Mouse (Mus musculus) right cerebral cortex, postnatal 14 days (tissue): ENCODE results near the gene Ppfibp1.

Experiments used
- DNase-seq: peaks from one replicate; pipeline ENCODE4 v3.0.0; 2022

Gene Ppfibp1

DNA sequence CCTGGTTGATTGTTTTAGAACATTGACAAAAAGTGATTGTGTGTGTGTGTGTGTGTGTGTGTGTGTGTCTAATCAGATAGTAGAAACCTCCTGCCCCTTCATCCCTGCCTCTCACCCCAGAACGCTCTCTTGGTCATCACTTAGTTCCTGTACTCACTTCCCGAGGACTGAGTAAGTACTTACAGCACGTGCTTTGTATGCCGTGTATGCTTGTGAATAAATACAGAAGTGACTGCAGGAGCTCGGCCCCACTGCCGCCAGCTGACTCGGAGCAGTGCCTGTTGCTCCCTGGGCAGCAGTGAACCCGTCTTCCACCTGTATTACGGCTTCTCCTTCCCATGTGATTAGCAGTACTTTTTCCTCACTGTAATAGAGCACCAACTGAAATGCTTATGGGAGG lies 164.2 kb downstream of the Ppfibp1 start:
- DNase-seq, result no peak

DNA sequence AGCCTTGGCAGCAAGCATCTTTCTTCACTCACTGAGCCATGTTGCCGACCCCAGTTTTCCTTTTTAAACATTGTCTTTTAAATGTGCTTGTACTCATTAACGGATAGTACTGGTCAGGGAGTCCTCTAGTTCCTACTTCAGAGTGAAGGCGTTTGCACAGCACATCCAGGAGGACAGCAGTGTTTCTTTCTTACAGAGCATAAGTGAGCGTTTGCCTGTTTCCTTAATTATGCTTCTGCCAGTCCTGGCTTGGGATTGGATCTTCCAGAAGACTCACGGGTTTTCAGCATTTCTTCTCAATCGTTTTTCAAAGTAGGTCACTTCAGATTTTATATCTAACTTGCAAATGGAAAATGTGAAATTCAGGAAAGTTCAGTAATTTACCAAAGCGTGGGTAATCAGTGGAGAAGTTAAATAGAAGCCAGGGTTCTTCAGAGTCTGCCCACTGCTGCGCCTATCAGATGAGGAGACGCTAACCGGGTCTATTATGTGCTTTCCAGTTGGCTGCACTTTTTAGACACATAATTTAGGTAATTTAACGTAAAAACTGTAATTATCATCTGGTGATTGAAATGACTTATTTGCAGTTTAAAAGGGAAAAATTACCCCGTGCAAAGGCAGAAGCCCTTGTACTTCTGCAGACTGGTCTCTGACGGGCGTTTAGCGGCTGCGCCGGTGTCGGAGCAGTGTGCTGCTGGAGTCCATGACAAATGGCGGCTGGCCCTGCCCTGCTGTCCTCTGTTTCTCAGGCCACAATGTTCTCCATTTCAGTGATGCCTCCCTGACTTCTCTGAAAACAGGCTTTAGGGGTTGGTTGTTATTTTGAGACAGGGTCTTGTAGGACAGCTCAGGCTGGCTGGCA lies 165.7 kb downstream of the Ppfibp1 start:
- no peak for DNase-seq

GRCm38 (mm10) chr6:147055374-147055977 lies 167.2 kb downstream of the Ppfibp1 start:
- no peak for DNase-seq

- DNase-seq, result no peak
These were observed 171.0 kb downstream of the Ppfibp1 start for GRCm38 (mm10) chr6:147059326-147059725.

GRCm38 (mm10) chr6:147061630-147062029 lies 173.3 kb downstream of the Ppfibp1 start:
- no peak for DNase-seq

- no peak for DNase-seq
These were observed 173.7 kb downstream of the Ppfibp1 start for GRCm38 (mm10) chr6:147062034-147062433.

DNA sequence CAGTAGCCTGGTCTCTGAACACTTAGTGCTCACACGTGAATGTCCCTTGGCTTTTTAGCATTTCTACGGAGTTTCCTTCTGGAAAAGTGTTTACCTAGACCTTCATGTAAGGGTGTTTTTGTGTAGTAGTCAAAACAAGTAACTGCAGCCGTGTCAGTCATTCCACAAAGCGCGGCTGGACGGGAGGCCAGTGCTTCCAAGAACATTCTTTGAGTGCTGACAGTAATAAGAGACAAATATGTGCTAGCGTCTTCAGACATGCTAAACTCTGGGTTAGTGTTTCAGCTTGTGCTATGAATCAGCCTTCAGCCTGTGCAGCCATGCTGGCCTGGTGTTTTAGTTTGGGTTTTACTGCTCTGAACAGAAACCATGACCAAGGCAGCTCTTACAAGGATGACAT lies 174.4 kb downstream of the Ppfibp1 start:
- DNase-seq, result no peak

DNA sequence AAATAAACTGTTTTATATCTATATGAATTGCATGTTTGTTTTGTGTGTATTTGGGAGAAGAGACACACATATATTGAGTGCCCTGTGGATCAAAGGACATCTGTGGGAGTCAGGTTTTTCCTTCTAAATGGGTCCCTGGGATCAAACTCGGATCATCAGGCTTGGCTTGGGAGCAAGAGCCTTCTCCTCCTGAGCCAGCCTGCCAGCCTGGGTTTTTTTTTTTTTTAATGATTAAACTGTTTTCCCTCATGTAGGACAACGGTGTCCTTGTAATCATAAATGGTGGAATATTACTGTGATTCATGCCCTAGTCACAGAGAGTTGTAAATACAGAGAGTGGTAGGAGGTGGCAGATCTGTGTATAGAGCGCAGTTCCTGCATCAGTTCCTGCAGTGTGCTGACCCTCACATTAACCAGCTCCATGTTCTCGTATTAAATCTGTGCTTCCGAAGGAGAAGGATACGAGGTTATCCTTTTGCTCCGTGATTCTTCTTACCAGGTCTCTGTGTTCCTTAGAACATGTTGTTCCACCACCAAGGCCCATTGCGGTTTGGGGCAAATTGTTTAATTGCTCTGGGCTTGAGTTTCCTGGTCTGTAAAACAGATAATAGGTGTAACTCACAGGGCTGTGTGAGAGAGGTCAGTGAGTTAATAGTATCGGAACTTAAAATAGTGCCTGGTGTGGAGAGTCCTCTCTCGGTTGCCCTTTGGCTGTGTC lies 176.1 kb downstream of the Ppfibp1 start:
- DNase-seq, result no peak

DNA sequence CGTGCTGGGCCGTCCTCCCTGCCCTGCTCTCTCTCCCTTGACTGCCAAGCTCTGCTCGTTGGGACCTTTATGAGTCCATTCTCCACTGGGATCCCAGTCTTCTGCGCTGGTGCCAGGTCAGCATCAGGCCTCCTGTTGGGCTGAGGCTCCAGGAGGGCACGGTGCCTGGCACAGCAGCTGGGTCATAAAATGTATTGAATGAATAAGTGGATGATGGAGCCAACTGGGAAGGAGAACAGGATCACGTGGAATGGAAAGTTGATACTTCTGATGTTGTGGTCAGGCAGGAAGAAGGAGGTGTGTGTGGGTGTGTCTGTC lies 176.6 kb downstream of the Ppfibp1 start:
- DNase-seq, result no peak

DNA sequence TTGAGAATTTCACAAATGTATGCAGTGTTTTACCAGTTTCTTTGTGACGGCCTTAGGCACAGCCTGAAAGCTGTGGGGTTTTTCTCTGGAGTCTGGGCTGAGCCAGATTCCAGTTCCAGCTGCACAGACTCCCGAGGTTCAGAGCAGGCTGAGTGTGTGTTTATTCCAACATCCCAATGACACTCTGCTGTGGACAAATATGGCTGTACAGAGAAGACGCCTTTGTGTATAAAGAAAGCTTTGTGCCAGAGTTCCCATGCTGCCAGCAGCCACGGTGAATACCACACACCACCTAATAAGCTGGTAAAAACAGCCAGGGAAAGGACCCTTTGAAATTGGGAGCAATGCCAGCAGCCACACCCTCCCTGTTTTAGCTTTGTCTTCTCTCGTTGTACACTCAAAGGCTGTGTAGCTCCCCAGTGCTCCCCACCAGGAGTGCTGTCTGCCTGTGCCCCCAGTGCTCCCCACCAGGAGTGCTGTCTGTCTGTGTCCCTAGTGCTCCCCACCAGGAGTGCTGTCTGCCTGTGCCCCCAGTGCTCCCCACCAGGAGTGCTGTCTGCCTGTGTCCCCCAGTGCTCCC lies 187.6 kb downstream of the Ppfibp1 start:
- DNase-seq, result no peak

DNA sequence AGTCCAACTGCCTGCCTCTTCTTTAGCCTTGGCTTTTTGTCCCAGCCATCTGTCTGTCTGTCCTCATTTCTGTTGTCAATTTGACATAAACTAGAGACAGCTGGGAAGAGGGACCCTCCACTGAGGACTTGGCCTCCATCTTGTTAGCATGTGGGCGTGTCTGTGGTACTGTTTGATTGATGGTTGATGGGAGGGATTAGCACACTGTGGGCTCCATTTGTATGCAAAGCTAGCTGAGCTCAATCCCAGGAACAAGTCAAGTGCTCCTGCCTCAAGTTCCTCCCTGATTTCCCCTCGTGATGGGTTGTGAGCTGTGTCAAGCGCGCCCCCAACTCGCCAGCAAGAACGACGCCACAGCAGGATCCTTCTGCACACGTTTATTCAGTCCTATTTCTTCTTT lies 188.6 kb downstream of the Ppfibp1 start:
- no peak for DNase-seq

DNA sequence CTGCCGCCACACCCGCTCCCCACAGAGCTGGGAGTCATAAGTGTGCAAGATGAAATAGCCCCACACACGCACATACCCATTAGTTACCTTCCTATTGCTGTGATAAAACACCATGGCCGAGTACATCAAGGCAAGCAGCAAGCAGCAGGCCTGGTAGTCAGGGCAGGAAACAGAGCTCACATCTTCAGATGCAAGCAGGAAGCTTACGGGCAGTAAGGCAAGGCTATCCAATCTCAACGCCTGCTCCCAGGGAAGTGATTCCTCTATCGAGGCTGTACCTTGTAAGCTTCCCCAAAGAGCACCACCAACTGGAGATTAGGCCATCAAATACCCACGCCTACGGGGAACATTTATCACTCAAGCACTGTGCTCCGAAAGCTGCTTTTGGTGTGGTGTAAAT lies 191.6 kb downstream of the Ppfibp1 start:
- no peak for DNase-seq
